Comparison of ENCODE assay signal across 11 mouse cellular contexts in the genomic region with DNA sequence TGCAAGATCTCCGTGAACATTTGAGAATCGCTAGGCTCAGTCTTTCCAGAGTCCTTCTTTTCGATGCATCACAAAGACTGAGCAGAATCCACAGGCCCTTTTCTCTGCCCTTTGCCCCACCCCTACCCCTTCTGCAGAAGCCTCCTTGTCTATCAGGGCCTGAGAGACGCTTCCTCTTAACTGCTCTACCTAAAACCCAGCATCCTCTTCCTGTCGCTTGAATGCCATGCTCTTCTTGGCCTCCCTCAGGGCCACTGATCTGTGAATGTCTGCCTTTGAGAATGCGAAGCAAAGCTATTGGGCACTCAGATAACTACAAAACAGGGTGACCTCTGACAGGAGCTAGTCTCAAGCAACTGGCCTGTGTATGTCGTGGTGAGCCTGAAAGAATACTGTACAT.
DNase-seq lines count a peak whose midpoint lies in the region.
"Had no signal": no experiment of that assay in that cellular context is flagged by ENCODE, and none has a peak within 500 bp of the region (broad histone marks: within the 10 kb centered on the region; RNA-seq: fewer than 3 reads in every experiment).

No protein-coding gene starts in this region.

- H3K4me1 ChIP-seq in brown adipose tissue, adult 24 weeks (ENCODE audit: control insufficient read depth, insufficient read depth, insufficient read length, low read length) = no peaks in the 10 kb centered on the region

- H3K27ac ChIP-seq in brown adipose tissue, adult 24 weeks (replicated peaks; ENCODE audit: low read depth, low read length) = peak overlapping the region; percentile 53; the same call in 1 of the 2 replicates
- H3K27ac ChIP-seq: liver, embryonic 14.5 days had no signal

- DNase-seq in lung, postnatal 25 days (ENCODE audit: low spot score) = peak; percentile 48
- DNase-seq in lung, postnatal 14 days = no peak
- DNase-seq in natural killer cell, adult 2 months (ENCODE audit: low spot score in 2 of 2) = peak; percentile 51 to 76
- peak; percentile 58 for DNase-seq in thymus, postnatal 14 days
- DNase-seq in adrenal gland, postnatal 14 days = no peak
- DNase-seq in left cerebral cortex, adult 11 months (ENCODE audit: low spot score) = no peak
- no peak for DNase-seq in cerebellum, adult 18-20 months
- DNase-seq: adrenal gland, postnatal 36 days; kidney, postnatal 36 days had no signal

- no peak overlapping the region for H3K4me3 ChIP-seq in brown adipose tissue, adult 24 weeks (ENCODE audit: insufficient read depth, low read depth, low read length)

Comparison
In these comparisons a context has a peak if more than half of its experiments do, and no peak if none do; other contexts are left out.
1. DNase-seq: peak in lung, postnatal 25 days (single experiment), natural killer cell, adult 2 months (2 of 2) and thymus, postnatal 14 days (single experiment); none in lung, postnatal 14 days (single experiment), adrenal gland, postnatal 14 days (single experiment), left cerebral cortex, adult 11 months (single experiment) and cerebellum, adult 18-20 months (0 of 2).